In genomic region chr12:71864544-71864897, GRCm38 (mm10) we compare ENCODE assay signal across 16 mouse cellular contexts. TPM values are rescaled to one million over a fixed set of nuclear protein-coding genes. Genes with fewer than 3 reads are reported as not detected.
DNase-seq lines count a peak whose midpoint lies in the region; ATAC-seq and TF ChIP-seq lines count a peak whose summit lies in the region.
"Had no signal": no experiment of that assay in that cellular context is flagged by ENCODE, and none has a peak within 500 bp of the region (broad histone marks: within the 10 kb centered on the region; RNA-seq: fewer than 3 reads in every experiment).

No protein-coding gene starts in this region.

- H3K79me2 ChIP-seq in liver, adult 2 months (ENCODE audit: control insufficient read depth, insufficient read depth, low read length): peaks cover 43% of the 10 kb centered on the region

- H3K27ac ChIP-seq in heart, embryonic 12.5 days (ENCODE audit: poor library complexity, severe bottlenecking): peak overlapping the region; percentile 86
- H3K27ac ChIP-seq in liver, adult 2 months (replicated peaks; ENCODE audit: insufficient read depth, low read depth, low read length): peak overlapping the region; percentile 77
- H3K27ac ChIP-seq: forebrain, embryonic 13.5 days; hindbrain, embryonic 10.5 days; midbrain, embryonic 13.5 days had no signal

- peaks cover 18% of the 10 kb centered on the region for H3K36me3 ChIP-seq in heart, embryonic 12.5 days
- H3K36me3 ChIP-seq in liver, adult 2 months (ENCODE audit: control insufficient read depth, insufficient read depth, low read length): no peaks in the 10 kb centered on the region
- H3K36me3 ChIP-seq: limb, embryonic 15.5 days had no signal

- H3K4me3 ChIP-seq in heart, embryonic 12.5 days: no peak overlapping the region
- H3K4me3 ChIP-seq in liver, adult 2 months (ENCODE audit: insufficient read depth, low read depth, low read length): no peak overlapping the region
- H3K4me3 ChIP-seq: forebrain, embryonic 13.5 days; hindbrain, embryonic 10.5 days; limb, embryonic 15.5 days; lung, embryonic 15.5 days; midbrain, embryonic 13.5 days; myocyte had no signal

- no peak for DNase-seq in heart, postnatal 10 days
- DNase-seq in liver, adult 2 months (ENCODE audit: extremely low read depth, low read depth, low spot score): no peak
- no peak for DNase-seq in liver
- DNase-seq in adipocyte (ENCODE audit: low spot score): peak; percentile 60
- peak; percentile 70 for DNase-seq in fat pad, adult 2 months (ENCODE audit: extremely low read depth, low read depth, low spot score)
- no peak for DNase-seq in cerebellum, adult 18-20 months
- DNase-seq: adrenal gland, adult 8-10 months; cerebellum, adult 9-11 months; thymus, postnatal 14 days had no signal

- 37% methylated on average over 3 of the region's 3 CpGs for WGBS in heart, embryonic 12.5 days
- 4% methylated on average over 3 of the region's 3 CpGs for WGBS in liver, adult 2 months

- no peaks in the 10 kb centered on the region for H3K9me3 ChIP-seq in heart, embryonic 12.5 days (replicated peaks)
- H3K9me3 ChIP-seq: forebrain, embryonic 13.5 days; hindbrain, embryonic 10.5 days; limb, embryonic 15.5 days; lung, embryonic 15.5 days; midbrain, embryonic 13.5 days had no signal

- intact Hi-C loops in heart, postnatal 10 days (cut with DNase I): no loop called here

- no peaks in the 10 kb centered on the region for H3K27me3 ChIP-seq in heart, embryonic 12.5 days (replicated peaks)
- H3K27me3 ChIP-seq in liver, adult 2 months (ENCODE audit: control insufficient read depth, insufficient read depth, low read length): no peaks in the 10 kb centered on the region
- H3K27me3 ChIP-seq: forebrain, embryonic 13.5 days; limb, embryonic 15.5 days; lung, embryonic 15.5 days; midbrain, embryonic 13.5 days had no signal

- TF ChIP-seq POLR2A in liver, adult 2 months (IDR thresholded peaks at IDR 0.05; ENCODE audit: extremely low read depth, insufficient read depth, low read length): no peak

- ATAC-seq in heart, embryonic 12.5 days (ENCODE audit: insufficient number of reproducible peaks, low FRiP score): no peak
- ATAC-seq: forebrain, embryonic 13.5 days; midbrain, embryonic 13.5 days had no signal

- H3K9ac ChIP-seq in heart, embryonic 12.5 days: no peak overlapping the region
- H3K9ac ChIP-seq in liver, adult 2 months (ENCODE audit: low read depth, low read length): no peak overlapping the region; the same call in 1 of the 2 replicates
- H3K9ac ChIP-seq: forebrain, embryonic 13.5 days; limb, embryonic 15.5 days; lung, embryonic 15.5 days; midbrain, embryonic 13.5 days had no signal

- H3K4me1 ChIP-seq in heart, embryonic 12.5 days (replicated peaks): peaks cover 85% of the 10 kb centered on the region
- H3K4me1 ChIP-seq in liver, adult 2 months (ENCODE audit: control insufficient read depth, insufficient read depth, low read length): peaks cover 35% of the 10 kb centered on the region

- no peak for TF ChIP-seq CTCF in liver, adult 2 months (IDR thresholded peaks at IDR 0.05; ENCODE audit: low read depth, low read length)

- H3K4me2 ChIP-seq in heart, embryonic 12.5 days: no peak overlapping the region
- H3K4me2 ChIP-seq: forebrain, embryonic 13.5 days; limb, embryonic 15.5 days; midbrain, embryonic 13.5 days had no signal

RNA-seq across cellular contexts. Expression of gene Daam1, which starts 33.6 kb away (rescaled TPM):
- 23.1 and 23.3 TPM in 2 replicates for polyA plus RNA-seq in heart, embryonic 12.5 days (2016; fragmentation: Nextera tagmentation; extraction: Ambion mirVana)
- 10 to 100 TPM; 70.7 to 86.4 TPM for total RNA-seq in heart, postnatal 10 days (2021)
- 32.3 and 33.4 TPM in 2 replicates for total RNA-seq in liver, adult 2 months (2014; rRNA removed)
- 5.5 and 7.7 TPM in 2 replicates for polyA plus RNA-seq in liver, adult 2 months (2012; rRNA removed)

Comparison
In these comparisons a context has a peak if more than half of its experiments do, and no peak if none do; other contexts are left out.
1. DNase-seq: peak in adipocyte (single experiment) and fat pad, adult 2 months (single experiment); none in heart, postnatal 10 days (0 of 2), liver, adult 2 months (single experiment), liver (single experiment) and cerebellum, adult 18-20 months (0 of 2).